Comparison of ENCODE assay signal across 24 mouse cellular contexts in genomic region chr13:64322561-64323281, GRCm38 (mm10). TPM values are rescaled to one million over a fixed set of nuclear protein-coding genes. Genes with fewer than 3 reads are reported as not detected.
DNase-seq lines count a peak whose midpoint lies in the region; ATAC-seq and TF ChIP-seq lines count a peak whose summit lies in the region.
"Had no signal": no experiment of that assay in that cellular context is flagged by ENCODE, and none has a peak within 500 bp of the region (broad histone marks: within the 10 kb centered on the region; RNA-seq: fewer than 3 reads in every experiment).

No protein-coding gene starts in this region.

- H3K36me3 ChIP-seq in ES-E14 (ENCODE audit: control insufficient read depth, insufficient read depth, low read length, poor library complexity, severe bottlenecking), result no peaks in the 10 kb centered on the region
- H3K36me3 ChIP-seq in midbrain, embryonic 16.5 days (ENCODE audit: control insufficient read depth, insufficient read depth, low read length), result no peaks in the 10 kb centered on the region
- H3K36me3 ChIP-seq: embryonic facial prominence, embryonic 12.5 days; embryonic facial prominence, embryonic 15.5 days; G1E; heart, embryonic 10.5 days; hindbrain, embryonic 12.5 days; hindbrain, embryonic 15.5 days had no signal

- H3K27ac ChIP-seq in ES-E14 (ENCODE audit: insufficient read depth, low read depth, low read length, poor library complexity, severe bottlenecking), result no peak overlapping the region; the same call in 1 of the 2 replicates
- no peak overlapping the region for H3K27ac ChIP-seq in midbrain, embryonic 16.5 days (ENCODE audit: low read length)
- H3K27ac ChIP-seq: embryonic facial prominence, embryonic 12.5 days; embryonic facial prominence, embryonic 15.5 days; heart, adult 2 months; heart, embryonic 10.5 days; hindbrain, embryonic 12.5 days; hindbrain, embryonic 15.5 days had no signal

- in situ Hi-C loops in ES-E14 (cut with MboI; ENCODE audit: low sequenced_read_pairs in 2 of 2, unreplicated experiment in 2 of 2), result no loop called here

- 0 out of 4 replicates have a peak, but pooled peaks cover 1 to 2% of the 10 kb centered on the region in 2 experiments for H3K4me1 ChIP-seq in ES-E14 (ENCODE audit: control insufficient read depth in 2 of 2, insufficient read depth in 2 of 2, low read length in 2 of 2, poor library complexity in 1 of 2)
- no peaks in the 10 kb centered on the region for H3K4me1 ChIP-seq in midbrain, embryonic 16.5 days (ENCODE audit: control insufficient read depth, insufficient read depth, low read length)
- H3K4me1 ChIP-seq: embryonic facial prominence, embryonic 12.5 days; embryonic facial prominence, embryonic 15.5 days; heart, embryonic 10.5 days; hindbrain, embryonic 12.5 days; hindbrain, embryonic 15.5 days had no signal

- no peak overlapping the region for H3K4me3 ChIP-seq in ES-E14 (ENCODE audit: insufficient read depth in 1 of 2, low read depth in 1 of 2, low read length in 2 of 2, poor library complexity in 1 of 2, severe bottlenecking in 1 of 2)
- H3K4me3 ChIP-seq in midbrain, embryonic 16.5 days (ENCODE audit: low read depth, low read length), result no peak overlapping the region
- H3K4me3 ChIP-seq: embryonic facial prominence, embryonic 12.5 days; embryonic facial prominence, embryonic 15.5 days; heart, adult 2 months; heart, embryonic 10.5 days; hindbrain, embryonic 12.5 days; hindbrain, embryonic 15.5 days had no signal

- no peak for DNase-seq in ES-E14 (ENCODE audit: low read depth, low spot score)
- DNase-seq in ZHBTc4 (ENCODE audit: low read depth, low spot score), result peak; percentile 84
- DNase-seq in MN1 (ENCODE audit: low spot score), result no peak
- no peak for DNase-seq in T-cell, adult 2 months (ENCODE audit: low spot score)
- DNase-seq: adrenal gland, adult 2 months; adrenal gland, postnatal 14 days; cerebellum, adult 11-12 months; cerebellum, adult 8-10 months; cerebellum, postnatal 10 days; cerebellum, postnatal 36 days; forebrain, postnatal 0 days; gastrocnemius, postnatal 25 days; heart, adult 2 months; kidney, adult 11 months had no signal

- no peak overlapping the region for H3K4me2 ChIP-seq in midbrain, embryonic 16.5 days (ENCODE audit: low read length)
- H3K4me2 ChIP-seq: embryonic facial prominence, embryonic 12.5 days; embryonic facial prominence, embryonic 15.5 days; hindbrain, embryonic 12.5 days; hindbrain, embryonic 15.5 days had no signal

- H3K9me3 ChIP-seq in ES-E14 (ENCODE audit: control insufficient read depth, insufficient read depth, low read depth, low read length), result no peaks in the 10 kb centered on the region
- H3K9me3 ChIP-seq in midbrain, embryonic 16.5 days (replicated peaks; ENCODE audit: control insufficient read depth, low read length, poor library complexity, severe bottlenecking), result no peaks in the 10 kb centered on the region
- H3K9me3 ChIP-seq: embryonic facial prominence, embryonic 12.5 days; embryonic facial prominence, embryonic 15.5 days; G1E; heart, embryonic 10.5 days; hindbrain, embryonic 12.5 days; hindbrain, embryonic 15.5 days had no signal

- ATAC-seq in megakaryocyte progenitor cell, adult 5-6 weeks (replicated peaks; ENCODE audit: poor library complexity), result peak; percentile 63
- no peak for ATAC-seq in midbrain, embryonic 16.5 days
- ATAC-seq: CD4-positive, CD25-positive, alpha-beta regulatory T cell, adult 4 months; forebrain, embryonic 14.5 days; forebrain, postnatal 0 days had no signal

- whole genome bisulfite sequencing in midbrain, embryonic 16.5 days, result 86% methylated on average over 8 of the region's 8 CpGs

- no peaks in the 10 kb centered on the region for H3K27me3 ChIP-seq in midbrain, embryonic 16.5 days (ENCODE audit: control insufficient read depth, insufficient read depth, low read depth, low read length)
- H3K27me3 ChIP-seq: embryonic facial prominence, embryonic 12.5 days; embryonic facial prominence, embryonic 15.5 days; hindbrain, embryonic 12.5 days; hindbrain, embryonic 15.5 days had no signal

- no peak overlapping the region for H3K9ac ChIP-seq in ES-E14 (ENCODE audit: insufficient read depth, low read depth, low read length, poor library complexity, severe bottlenecking)
- H3K9ac ChIP-seq in midbrain, embryonic 16.5 days (ENCODE audit: low read depth, low read length), result no peak overlapping the region
- H3K9ac ChIP-seq: embryonic facial prominence, embryonic 12.5 days; embryonic facial prominence, embryonic 15.5 days; forebrain, postnatal 0 days; hindbrain, embryonic 12.5 days; hindbrain, embryonic 15.5 days had no signal

TF ChIP-seq in ES-E14, 5 proteins besides CTCF, POLR2A, EP300 and RAD21:
- TF ChIP-seq ZNF384 (IDR thresholded peaks at IDR 0.05; ENCODE audit: low read depth, low read length) (peak; percentile 82; the same call in 1 of the 2 replicates), MAFK (IDR thresholded peaks at IDR 0.05; ENCODE audit: insufficient read depth, low read depth, low read length) (no peak)

RNA-seq across cellular contexts. Expression of gene Aaed1, which starts 10.2 kb away (rescaled TPM):
- total RNA-seq in ES-E14 (2012; rRNA removed), result 7.1 and 10.7 TPM in 2 replicates
- 19.6 and 20.3 TPM in 2 replicates for total RNA-seq in megakaryocyte progenitor cell, adult 5-6 weeks (2015)
- total RNA-seq in megakaryocyte progenitor cell, adult 5-6 weeks (2017), result 33.1 and 42.4 TPM in 2 replicates
- 10.7 and 11.5 TPM in 2 replicates for polyA plus RNA-seq in midbrain, embryonic 16.5 days (2015; fragmentation: Nextera tagmentation; extraction: Ambion mirVana)

RNA-seq across cellular contexts. Expression of gene Cdc14b, which starts 47.6 kb away (rescaled TPM):
- total RNA-seq in ES-E14 (2012; rRNA removed), result 12.3 and 12.8 TPM in 2 replicates
- 1.6 and 1.9 TPM in 2 replicates for total RNA-seq in megakaryocyte progenitor cell, adult 5-6 weeks (2015)
- 0.74 and 2.4 TPM in 2 replicates for total RNA-seq in megakaryocyte progenitor cell, adult 5-6 weeks (2017)
- 1.5 and 2.3 TPM in 2 replicates for polyA plus RNA-seq in midbrain, embryonic 16.5 days (2015; fragmentation: Nextera tagmentation; extraction: Ambion mirVana)

RNA-seq across cellular contexts. Expression of gene Ctsl, which starts 48.0 kb away (rescaled TPM):
- total RNA-seq in ES-E14 (2012; rRNA removed), result 322 and 326 TPM in 2 replicates
- 30.9 and 31.8 TPM in 2 replicates for total RNA-seq in megakaryocyte progenitor cell, adult 5-6 weeks (2015)
- 35.4 and 40.8 TPM in 2 replicates for total RNA-seq in megakaryocyte progenitor cell, adult 5-6 weeks (2017)
- 153 and 163 TPM in 2 replicates for polyA plus RNA-seq in midbrain, embryonic 16.5 days (2015; fragmentation: Nextera tagmentation; extraction: Ambion mirVana)
